Mouse (Mus musculus) limb, embryonic 11.5 days (tissue): Measurements from ENCODE around the gene Rftn2. TPM values are rescaled to one million over a fixed set of nuclear protein-coding genes. Genes with fewer than 3 reads are reported as not detected.

Experiments used
- ATAC-seq: fragments of 200-750 bp; cut with Nextera tagmentation; 2 replicates; pipeline ENCODE4 v1.8.0; 2017; ENCODE audit warnings: low read depth; ENCODE audit not compliant: insufficient number of reproducible peaks, low FRiP score, low TSS enrichment
- DNase-seq: peaks from one replicate; pipeline ENCODE4 v3.0.0-alpha.2; 2015; ENCODE audit warnings: low spot score
- H3K27ac ChIP-seq: fragments of 300-500 bp; sonication (generic); replicated peaks from 2 replicates; pipeline ENCODE4 v1.5.1; 2014; ENCODE audit warnings: low read depth, mild to moderate bottlenecking, low read length
- H3K27me3 ChIP-seq: fragments of 300-500 bp; sonication (generic); 2 replicates; pipeline ENCODE4 v1.6.1; 2014; ENCODE audit warnings: mild to moderate bottlenecking, low read length, mixed read lengths; ENCODE audit not compliant: control insufficient read depth, insufficient read depth
- H3K36me3 ChIP-seq: fragments of 300-500 bp; sonication (generic); 2 replicates; pipeline ENCODE4 v1.6.1; 2014; ENCODE audit warnings: mild to moderate bottlenecking, low read length, moderate library complexity, mixed read lengths; ENCODE audit not compliant: control insufficient read depth, insufficient read depth
- H3K4me1 ChIP-seq: fragments of 300-500 bp; sonication (generic); 2 replicates; pipeline ENCODE4 v1.6.1; 2014; ENCODE audit warnings: low read length, mixed read lengths; ENCODE audit not compliant: control insufficient read depth, insufficient read depth
- H3K4me2 ChIP-seq: fragments of 300-500 bp; sonication (generic); 2 replicates; pipeline ENCODE4 v1.6.1; 2014; ENCODE audit warnings: low read depth, mild to moderate bottlenecking, moderate library complexity; ENCODE audit not compliant: severe bottlenecking
- H3K4me3 ChIP-seq: fragments of 300-500 bp; sonication (generic); 2 replicates; pipeline ENCODE4 v1.5.1; 2014; ENCODE audit warnings: low read depth, low read length
- H3K9ac ChIP-seq: fragments of 300-500 bp; sonication (generic); 2 replicates; pipeline ENCODE4 v1.6.1; 2014; ENCODE audit warnings: mild to moderate bottlenecking, low read length
- H3K9me3 ChIP-seq: fragments of 300-500 bp; sonication (generic); 2 replicates; pipeline ENCODE4 v1.6.1; 2016; ENCODE audit warnings: low read length; ENCODE audit not compliant: control insufficient read depth
- WGBS: fragments of 180-500 bp; shearing (Covaris S2); extraction: QIAGEN DNeasy Blood & Tissue Kit; methylation state at CpG from one replicate; pipeline ENCODE4 v1.1.7; 2014; 5-methylcytosine and 5-hydroxymethylcytosine counted together
- polyA plus RNA-seq: library from polyadenylated mRNA; unstranded; fragments of >200 nt; fragmentation: Nextera tagmentation; extraction: Ambion mirVana; gene quantifications from 2 replicates; pipeline ENCODE4 v1.2.1, GENCODE M21; 2014

The Rftn2 gene
- polyA plus RNA-seq: 26.7 and 30.0 TPM in 2 replicates

DNA sequence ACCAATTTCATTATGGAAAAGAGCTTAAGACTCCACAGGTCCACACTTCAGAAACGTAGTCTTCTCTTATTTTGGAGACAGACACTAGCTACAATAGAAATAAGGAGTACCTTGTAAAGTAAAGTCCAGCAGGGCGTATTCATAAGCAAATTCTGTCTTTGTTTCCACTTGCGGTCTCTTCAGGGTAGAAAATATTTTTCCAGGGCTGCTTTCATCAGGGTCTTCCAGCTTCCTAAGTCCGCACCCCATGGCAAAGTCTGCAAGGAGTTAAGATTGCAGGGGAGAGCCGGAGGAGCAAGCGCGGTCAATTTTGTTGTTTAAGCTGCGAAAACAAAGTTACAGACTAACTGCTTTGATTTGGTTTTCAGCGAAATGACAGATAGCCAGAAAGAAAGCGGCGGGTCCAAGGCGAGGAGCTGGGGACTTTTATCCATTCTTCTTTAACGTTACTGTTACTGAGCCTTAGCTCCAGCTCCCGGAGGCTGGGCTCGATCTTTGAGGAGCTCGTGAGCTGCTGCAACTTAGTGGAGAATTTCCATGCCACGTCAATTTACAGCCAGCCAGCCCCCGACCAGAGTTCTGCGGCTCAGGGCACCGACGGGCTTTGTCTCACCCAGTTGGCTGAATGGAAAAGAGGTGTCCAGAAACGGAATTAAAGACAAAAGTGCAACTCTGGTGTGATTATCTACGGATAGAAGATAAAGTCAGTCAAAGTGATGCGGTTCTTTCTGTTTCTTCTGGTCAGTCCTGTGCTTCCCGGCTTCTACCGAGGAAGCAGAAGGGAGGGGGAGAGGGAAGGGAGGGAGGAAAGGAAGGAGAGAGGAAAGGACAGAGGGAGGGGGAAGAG is at the start of gene Rftn2:
Gene Rftn2, minus strand, starts transcription at position 772 of the 847 bp plus-strand sequence.
- peak within 1 kb of the TSS; percentile 53 for H3K4me2 ChIP-seq
- ATAC-seq (peak; percentile 58; the same call in 1 of the 2 replicates), DNase-seq (peak; percentile 76)
- H3K9ac ChIP-seq: peak within 1 kb of the TSS; percentile 80
- 3% methylated on average over 26 of the region's 26 CpGs for WGBS
- peak within 1 kb of the TSS; percentile 54 for H3K4me3 ChIP-seq
- no peaks in the 10 kb centered on the region for H3K36me3 ChIP-seq
- 0 out of 2 replicates have a peak, but pooled peaks cover 5% of the 10 kb centered on the region for H3K4me1 ChIP-seq
- no peaks in the 10 kb centered on the region for H3K9me3 ChIP-seq
- no peaks in the 10 kb centered on the region for H3K27me3 ChIP-seq
- peak within 1 kb of the TSS; percentile 80 for H3K27ac ChIP-seq

DNA sequence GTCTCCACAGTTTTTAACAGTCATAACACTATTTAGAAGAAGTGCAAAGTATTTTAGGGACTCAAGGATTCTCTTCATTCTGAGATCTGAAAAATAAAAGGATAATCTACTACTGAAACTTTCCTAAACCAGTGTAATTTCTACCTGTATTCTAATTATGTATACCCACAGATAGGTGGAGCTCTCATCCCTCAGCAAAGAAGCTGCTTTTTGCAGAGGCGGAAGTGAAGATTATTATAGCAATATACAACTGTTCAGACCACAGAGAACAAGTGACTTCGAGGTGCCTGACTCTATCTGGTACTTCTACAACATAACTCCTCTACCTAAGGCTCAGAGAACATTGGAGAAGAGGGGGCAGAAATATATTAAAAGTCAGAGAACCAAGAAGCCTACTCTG is 38.9 kb upstream of the Rftn2 start:
- no peaks in the 10 kb centered on the region for H3K27me3 ChIP-seq
- H3K4me1 ChIP-seq: no peaks in the 10 kb centered on the region
- no peak for DNase-seq
- H3K9me3 ChIP-seq: no peaks in the 10 kb centered on the region
- H3K27ac ChIP-seq: no peak overlapping the region
- H3K36me3 ChIP-seq: no peaks in the 10 kb centered on the region
- no peak for ATAC-seq
- H3K4me2 ChIP-seq: no peak overlapping the region
- no peak overlapping the region for H3K9ac ChIP-seq
- WGBS: 63% methylated on average over 2 of the region's 2 CpGs
- no peak overlapping the region for H3K4me3 ChIP-seq

DNA sequence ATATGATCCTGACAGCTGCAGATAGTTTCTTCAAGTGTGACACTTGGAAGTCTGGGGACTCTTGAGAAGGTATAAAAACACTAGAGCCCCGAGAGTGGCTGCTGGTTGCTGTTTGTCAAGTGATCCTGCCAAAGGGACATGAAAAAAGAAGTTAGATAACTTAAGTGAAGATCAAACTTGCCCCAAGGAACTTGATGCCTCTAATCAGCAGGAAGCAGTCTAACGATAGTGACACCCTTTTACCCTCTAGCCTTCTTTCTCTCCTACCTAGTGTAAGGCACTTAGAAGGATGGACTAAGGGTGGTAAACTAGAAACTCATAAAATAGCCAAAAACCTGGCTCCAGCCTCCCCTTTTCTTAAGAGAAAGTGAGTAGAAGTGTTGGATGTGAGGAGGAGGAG is 37.8 kb upstream of the Rftn2 start:
- DNase-seq (no peak), ATAC-seq (no peak)
- H3K36me3 ChIP-seq: no peaks in the 10 kb centered on the region
- 42% methylated on average over 2 of the region's 2 CpGs for WGBS
- H3K9me3 ChIP-seq: no peaks in the 10 kb centered on the region
- H3K27me3 ChIP-seq: no peaks in the 10 kb centered on the region
- H3K9ac ChIP-seq: no peak overlapping the region
- H3K27ac ChIP-seq: no peak overlapping the region
- no peaks in the 10 kb centered on the region for H3K4me1 ChIP-seq
- H3K4me3 ChIP-seq: no peak overlapping the region
- H3K4me2 ChIP-seq: no peak overlapping the region

DNA sequence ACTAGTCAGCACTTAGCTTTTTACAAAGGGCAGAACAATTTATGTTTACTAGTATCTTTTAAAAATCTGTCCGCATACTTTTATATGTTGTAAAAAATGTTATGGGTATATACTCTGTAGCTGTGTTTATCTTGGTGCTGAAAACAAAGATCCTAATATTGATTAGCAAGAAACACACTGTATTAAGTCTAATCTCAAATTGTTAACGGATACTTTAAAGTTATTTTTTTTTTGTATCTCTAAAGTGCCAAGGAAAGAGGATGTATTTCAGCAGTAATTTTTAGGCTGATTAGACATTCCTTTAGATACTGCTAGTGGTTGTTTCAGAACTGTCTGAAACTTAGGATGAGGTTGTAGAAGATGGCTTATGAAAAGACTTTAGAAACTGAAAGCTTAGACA is 19.8 kb upstream of the Rftn2 start:
- no peaks in the 10 kb centered on the region for H3K4me1 ChIP-seq
- DNase-seq: no peak
- no peaks in the 10 kb centered on the region for H3K36me3 ChIP-seq
- ATAC-seq: no peak
- no peak overlapping the region for H3K4me2 ChIP-seq
- H3K9ac ChIP-seq: no peak overlapping the region
- no peaks in the 10 kb centered on the region for H3K27me3 ChIP-seq
- 82% methylated on average over 2 of the region's 2 CpGs for WGBS
- no peak overlapping the region for H3K27ac ChIP-seq
- no peak overlapping the region for H3K4me3 ChIP-seq
- no peaks in the 10 kb centered on the region for H3K9me3 ChIP-seq

DNA sequence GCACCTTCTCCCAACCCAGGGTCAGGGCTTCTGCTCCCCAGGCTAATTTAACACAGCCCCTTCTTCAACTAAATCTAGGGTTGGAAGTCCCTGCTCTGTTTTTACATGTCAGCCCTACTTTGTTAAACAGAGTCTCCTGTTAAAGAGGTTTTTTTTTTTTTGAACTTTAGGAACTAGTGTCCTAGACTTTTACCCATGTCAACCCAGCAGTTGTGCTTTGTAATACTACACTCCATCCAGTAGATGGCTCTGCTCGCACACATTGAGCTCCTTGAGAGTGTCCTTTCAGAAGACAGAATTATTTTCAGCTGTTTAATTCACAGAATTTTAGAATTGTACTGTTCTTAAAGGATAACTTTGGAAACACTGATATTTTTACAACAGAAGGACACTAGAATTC is 12.7 kb upstream of the Rftn2 start:
- Histone ChIP-seq H3K27ac (no peak overlapping the region), H3K4me3 (no peak overlapping the region), H3K4me1 (peaks cover 12% of the 10 kb centered on the region), H3K9me3 (no peaks in the 10 kb centered on the region), H3K9ac (no peak overlapping the region), H3K36me3 (no peaks in the 10 kb centered on the region), H3K27me3 (no peaks in the 10 kb centered on the region), H3K4me2 (peak overlapping the region; percentile 79; the same call in 1 of the 2 replicates)
- 0% methylated on average over 1 of the region's 1 CpGs for WGBS
- no peak for ATAC-seq
- peak; percentile 48 for DNase-seq

DNA sequence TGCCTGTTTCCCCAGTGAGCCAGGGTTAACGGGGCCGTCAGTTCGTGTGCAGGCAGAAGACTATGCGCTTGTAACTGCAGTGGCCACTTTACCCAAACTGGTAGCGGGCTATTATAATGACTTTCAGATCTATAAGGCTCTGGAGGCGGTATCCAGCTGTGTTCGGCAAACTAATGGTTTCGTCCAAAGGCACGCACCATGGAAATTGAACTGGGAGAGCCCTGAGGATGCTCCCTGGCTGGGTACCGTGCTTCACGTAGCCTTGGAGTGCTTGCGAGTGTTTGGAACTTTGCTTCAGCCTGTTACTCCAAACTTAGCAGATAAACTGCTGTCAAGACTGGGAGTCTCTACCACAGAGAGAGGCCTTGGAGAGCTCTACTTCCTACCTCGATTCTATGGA is 11.9 kb upstream of the Rftn2 start:
- Histone ChIP-seq H3K36me3 (no peaks in the 10 kb centered on the region), H3K27ac (no peak overlapping the region), H3K4me2 (peak overlapping the region; percentile 79), H3K4me3 (peak overlapping the region; percentile 84), H3K9me3 (no peaks in the 10 kb centered on the region), H3K9ac (no peak overlapping the region), H3K27me3 (no peaks in the 10 kb centered on the region), H3K4me1 (peaks cover 12% of the 10 kb centered on the region)
- 29% methylated on average over 13 of the region's 13 CpGs for WGBS
- ATAC-seq (no peak), DNase-seq (no peak)

DNA sequence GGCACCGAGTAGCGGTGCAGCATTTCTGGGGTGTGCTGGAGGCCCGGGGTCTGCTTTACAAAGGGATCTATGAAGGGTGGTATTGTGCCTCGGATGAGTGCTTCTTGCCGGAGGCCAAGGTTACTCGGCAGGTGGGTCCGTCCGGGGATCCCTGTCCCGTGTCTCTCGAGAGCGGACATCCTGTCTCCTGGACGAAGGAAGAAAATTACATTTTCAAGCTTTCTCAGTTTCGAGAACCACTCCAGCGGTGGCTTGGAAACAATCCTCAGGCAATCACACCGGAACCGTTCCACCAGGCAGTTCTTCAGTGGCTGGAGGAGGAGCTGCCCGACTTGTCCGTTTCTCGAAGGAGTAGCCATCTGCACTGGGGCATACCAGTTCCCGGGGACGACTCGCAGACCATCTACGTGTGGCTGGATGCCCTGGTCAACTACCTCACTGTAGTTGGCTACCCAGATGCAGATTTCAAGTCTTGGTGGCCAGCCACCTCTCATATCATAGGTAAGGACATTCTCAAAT is 11.1 kb upstream of the Rftn2 start:
- under 1% methylated on average over 23 of the region's 23 CpGs for WGBS
- ATAC-seq (no peak), DNase-seq (peak; percentile 41)
- Histone ChIP-seq H3K4me2 (peak overlapping the region; percentile 79), H3K27ac (no peak overlapping the region), H3K36me3 (no peaks in the 10 kb centered on the region), H3K9me3 (no peaks in the 10 kb centered on the region), H3K4me1 (peaks cover 12% of the 10 kb centered on the region), H3K27me3 (no peaks in the 10 kb centered on the region), H3K9ac (peak overlapping the region; percentile 74), H3K4me3 (peak overlapping the region; percentile 84)

DNA sequence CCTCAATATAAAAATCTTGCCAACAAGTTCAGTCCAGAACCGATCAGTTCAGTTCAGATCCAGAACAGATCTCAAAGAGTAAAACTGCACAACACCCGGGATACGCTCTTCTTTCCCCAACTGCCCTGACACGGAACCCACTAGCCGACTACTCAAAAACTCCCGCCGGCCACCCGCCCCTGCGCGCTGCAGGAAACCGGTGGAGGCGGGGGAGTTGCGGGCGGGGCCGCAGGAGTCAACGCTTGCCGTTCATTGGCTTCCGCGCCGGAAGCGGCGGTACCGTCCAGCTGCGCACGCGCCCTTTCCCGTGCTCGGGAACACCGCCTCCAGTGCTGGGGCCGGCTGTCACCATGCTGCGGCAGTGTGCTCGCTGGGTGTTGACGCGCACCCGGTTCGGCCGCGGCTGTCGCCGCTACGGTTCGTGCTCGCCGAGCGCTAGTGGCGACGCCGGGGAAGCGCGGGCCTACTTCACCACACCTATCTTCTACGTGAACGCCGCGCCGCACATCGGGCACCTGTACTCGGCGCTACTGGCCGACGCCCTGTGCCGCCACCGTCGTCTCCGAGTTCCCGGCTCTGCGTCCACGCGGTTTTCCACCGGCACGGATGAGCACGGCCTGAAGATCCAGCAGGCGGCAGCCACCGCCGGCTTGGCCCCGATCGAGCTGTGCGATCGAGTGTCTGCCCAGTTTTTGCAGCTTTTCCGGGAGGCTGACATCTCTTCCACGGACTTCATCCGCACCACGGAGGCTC is 10.5 kb upstream of the Rftn2 start, which contains the start of gene Mars2:
Gene Mars2, plus strand, starts transcription at position 288 of the 753 bp plus-strand sequence.
- peak; percentile 96 for DNase-seq
- peak within 1 kb of the TSS; percentile 79 for H3K4me2 ChIP-seq

More for the DNA sequence above, 10.5 kb upstream of the Rftn2 start, which contains the start of gene Mars2:
- Histone ChIP-seq H3K27ac (no peak within 1 kb of the TSS), H3K36me3 (no peaks in the 10 kb centered on the region), H3K27me3 (no peaks in the 10 kb centered on the region), H3K9me3 (no peaks in the 10 kb centered on the region), H3K9ac (peak within 1 kb of the TSS; percentile 74), H3K4me3 (peak within 1 kb of the TSS; percentile 84), H3K4me1 (peaks cover 12% of the 10 kb centered on the region)
- under 1% methylated on average over 82 of the region's 82 CpGs for WGBS
- peak; percentile 94 for ATAC-seq
